Mouse (Mus musculus) liver, embryonic 14.5 days (tissue): ENCODE results near the gene Bcl9. TPM values are rescaled to one million over a fixed set of nuclear protein-coding genes. Genes with fewer than 3 reads are reported as not detected.

ENCODE experiments used
- ATAC-seq: fragments of 200-750 bp; cut with Nextera tagmentation; 2 replicates; pipeline ENCODE4 v1.8.0; 2017; ENCODE audit warnings: moderate number of reproducible peaks, mild to moderate bottlenecking, moderate library complexity; ENCODE audit not compliant: insufficient read depth
- DNase-seq, 3 experiments: peaks; one replicate each; pipeline ENCODE4 v3.0.0-alpha.2; 2012 to 2013; ENCODE audit warnings: low read depth in 3 of 3, low spot score in 3 of 3
- H3K27ac ChIP-seq: fragments of 300-500 bp; sonication (generic); 2 replicates; pipeline ENCODE4 v1.5.1; 2014; ENCODE audit warnings: moderate library complexity, mild to moderate bottlenecking, control low read depth, inconsistent platforms
- H3K27me3 ChIP-seq: fragments of 300-500 bp; sonication (generic); 2 replicates; pipeline ENCODE4 v1.6.1; 2014; ENCODE audit warnings: mild to moderate bottlenecking, low read length, moderate library complexity; ENCODE audit not compliant: control insufficient read depth, insufficient read depth
- H3K36me3 ChIP-seq: fragments of 300-500 bp; sonication (generic); replicated peaks from 2 replicates; pipeline ENCODE4 v1.6.1; 2014; ENCODE audit warnings: low read depth; ENCODE audit not compliant: control insufficient read depth, insufficient read depth
- H3K4me1 ChIP-seq, 2 experiments: fragments of 200-500 bp in 1 of 2; fragments of 300-500 bp in 1 of 2; sonication (generic) in 1 of 2; replicated peaks; 2 replicates each; pipeline ENCODE4 v1.6.1; 2012 to 2014; ENCODE audit warnings: antibody characterized with exemption in 1 of 2, inconsistent platforms in 1 of 2, low read length in 1 of 2; ENCODE audit not compliant: control insufficient read depth in 2 of 2, insufficient read depth in 2 of 2
- H3K4me2 ChIP-seq: fragments of 300-500 bp; sonication (generic); 2 replicates; pipeline ENCODE4 v1.6.1; 2014; ENCODE audit warnings: low read depth, mild to moderate bottlenecking, control low read depth, moderate library complexity
- H3K4me3 ChIP-seq, 2 experiments: fragments of 200-500 bp in 1 of 2; fragments of 300-500 bp in 1 of 2; sonication (generic) in 1 of 2; 2 replicates each; pipeline ENCODE4 v1.5.1; 2012 to 2014; ENCODE audit warnings: low read depth in 2 of 2, low read length in 2 of 2, mild to moderate bottlenecking in 2 of 2, control low read depth in 1 of 2, inconsistent platforms in 1 of 2, moderate library complexity in 1 of 2; ENCODE audit not compliant: insufficient read depth in 1 of 2
- H3K9ac ChIP-seq: fragments of 300-500 bp; sonication (generic); replicated peaks from 2 replicates; pipeline ENCODE4 v1.6.1; 2014; ENCODE audit warnings: mild to moderate bottlenecking, control low read depth, moderate library complexity
- H3K9me3 ChIP-seq: fragments of 300-500 bp; sonication (generic); 2 replicates; pipeline ENCODE4 v1.6.1; 2016; ENCODE audit warnings: low read length, mixed read lengths; ENCODE audit not compliant: control insufficient read depth
- CTCF ChIP-seq: IDR thresholded peaks from 2 replicates; pipeline ENCODE4 v1.5.1; 2016; ENCODE audit warnings: antibody characterized with exemption, low read depth, control low read depth
- EP300 ChIP-seq: IDR thresholded peaks from 2 replicates; pipeline ENCODE4 v1.6.1; 2016; ENCODE audit warnings: antibody characterized with exemption, low read depth
- WGBS: fragments of 180-500 bp; shearing (Covaris S2); extraction: QIAGEN DNeasy Blood & Tissue Kit; methylation state at CpG from one replicate; pipeline ENCODE4 v1.1.7; 2014; ENCODE audit not compliant: insufficient replicate concordance; 5-methylcytosine and 5-hydroxymethylcytosine counted together
- polyA plus RNA-seq, 2 experiments: library from polyadenylated mRNA; depleted of rRNA in 1 of 2; stranded (reverse) in 1 of 2; unstranded in 1 of 2; fragments of >200 nt; fragmentation: Nextera tagmentation in 1 of 2; extraction: Ambion mirVana in 1 of 2; gene quantifications; 2 replicates each; pipeline versions ENCODE4 v1.2.1 to v1.2.3; 2012 to 2014

Gene Bcl9
- polyA plus RNA-seq, 2 experiments: 1.6 to 2.4 TPM

DNA sequence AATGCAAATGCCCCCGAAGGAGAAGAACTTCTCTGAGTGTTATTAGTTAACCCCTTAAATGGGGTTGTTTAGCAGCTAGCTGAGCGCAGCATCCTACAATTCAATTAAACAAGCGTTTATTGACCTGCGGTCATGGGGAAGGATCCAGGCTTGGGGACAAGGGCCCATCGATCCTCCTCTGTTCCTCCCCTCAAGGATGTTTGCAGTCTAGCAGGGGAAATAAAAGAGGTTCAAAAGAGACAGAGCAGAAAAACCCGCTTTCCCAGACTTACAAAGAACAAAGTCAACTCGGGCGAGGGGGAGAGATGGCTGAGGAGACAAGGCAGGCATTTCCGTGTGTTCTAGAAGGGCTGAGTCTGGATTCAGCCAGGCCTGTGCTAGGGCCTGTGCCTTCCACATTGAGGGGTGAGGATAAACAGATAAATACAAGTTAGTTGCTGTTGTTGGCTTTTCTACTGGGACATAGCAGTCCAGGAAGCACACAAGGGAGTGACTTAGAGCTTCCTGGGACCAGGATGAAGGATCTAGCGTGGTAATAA, 55.0 kb downstream of the Bcl9 start:
- TF ChIP-seq CTCF (no peak), EP300 (no peak)
- H3K27ac ChIP-seq: no peak overlapping the region

DNA sequence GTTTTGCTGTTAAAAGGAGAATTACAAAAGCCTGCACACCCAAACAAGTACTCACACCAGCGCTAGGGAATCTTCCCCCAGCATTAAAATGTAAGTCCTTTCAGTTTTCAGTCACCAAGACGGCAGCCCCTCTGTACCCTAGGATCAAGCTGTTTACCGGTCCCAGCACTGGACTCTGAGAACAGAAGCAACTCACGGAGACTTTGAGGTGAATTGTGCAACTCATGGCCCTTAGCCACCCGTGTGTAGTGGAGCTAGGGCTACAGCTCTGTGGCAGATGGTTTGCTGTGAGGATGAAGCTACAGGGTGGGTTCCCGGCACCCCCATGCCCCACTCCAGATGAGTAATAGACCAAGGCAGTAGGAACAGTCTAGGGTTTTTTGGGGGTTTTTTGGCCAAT, 55.9 kb downstream of the Bcl9 start:
- TF ChIP-seq EP300: no peak
- TF ChIP-seq CTCF: no peak
- Histone ChIP-seq H3K9ac (no peak overlapping the region), H3K4me2 (no peak overlapping the region), H3K4me3 (no peak overlapping the region), H3K4me1 (no peaks in the 10 kb centered on the region), H3K27ac (no peak overlapping the region), H3K36me3 (no peaks in the 10 kb centered on the region), H3K27me3 (no peaks in the 10 kb centered on the region), H3K9me3 (no peaks in the 10 kb centered on the region)
- DNase-seq (no peak), ATAC-seq (no peak)
- 59% methylated on average over 6 of the region's 6 CpGs for WGBS

More for the DNA sequence above, 55.0 kb downstream of the Bcl9 start:
- WGBS: 70% methylated on average over 10 of the region's 10 CpGs
- Histone ChIP-seq H3K9ac (no peak overlapping the region), H3K4me1 (no peaks in the 10 kb centered on the region), H3K36me3 (no peaks in the 10 kb centered on the region), H3K27me3 (no peaks in the 10 kb centered on the region), H3K4me2 (no peak overlapping the region), H3K4me3 (no peak overlapping the region), H3K9me3 (no peaks in the 10 kb centered on the region)
- no peak for DNase-seq
- ATAC-seq: no peak

DNA sequence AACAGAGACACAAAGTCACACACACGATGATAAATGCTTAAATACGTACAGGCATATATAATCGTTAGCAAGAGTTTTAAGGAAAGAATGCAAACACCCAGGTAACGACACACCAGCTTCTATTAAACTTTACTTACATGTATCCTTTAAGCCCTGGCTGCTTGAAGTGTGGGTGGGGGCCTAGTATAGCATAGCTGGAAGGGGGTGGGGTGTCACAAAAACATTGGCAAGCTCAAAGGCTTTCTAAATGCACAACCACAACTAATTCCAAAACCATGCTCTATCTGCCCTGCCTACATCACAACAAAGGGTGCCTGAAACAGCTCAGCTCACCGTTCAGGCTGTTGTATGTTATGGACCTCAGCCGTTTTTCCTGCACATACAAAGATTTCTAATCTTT, 57.9 kb downstream of the Bcl9 start:
- H3K27me3 ChIP-seq: no peaks in the 10 kb centered on the region
- no peak overlapping the region for H3K4me3 ChIP-seq
- no peaks in the 10 kb centered on the region for H3K9me3 ChIP-seq
- H3K4me2 ChIP-seq: no peak overlapping the region
- 66% methylated on average over 6 of the region's 6 CpGs for WGBS
- H3K4me1 ChIP-seq: no peaks in the 10 kb centered on the region
- DNase-seq: no peak
- no peak overlapping the region for H3K27ac ChIP-seq
- no peaks in the 10 kb centered on the region for H3K36me3 ChIP-seq
- TF ChIP-seq EP300 (no peak), CTCF (no peak)
- H3K9ac ChIP-seq: no peak overlapping the region
- ATAC-seq: no peak

DNA sequence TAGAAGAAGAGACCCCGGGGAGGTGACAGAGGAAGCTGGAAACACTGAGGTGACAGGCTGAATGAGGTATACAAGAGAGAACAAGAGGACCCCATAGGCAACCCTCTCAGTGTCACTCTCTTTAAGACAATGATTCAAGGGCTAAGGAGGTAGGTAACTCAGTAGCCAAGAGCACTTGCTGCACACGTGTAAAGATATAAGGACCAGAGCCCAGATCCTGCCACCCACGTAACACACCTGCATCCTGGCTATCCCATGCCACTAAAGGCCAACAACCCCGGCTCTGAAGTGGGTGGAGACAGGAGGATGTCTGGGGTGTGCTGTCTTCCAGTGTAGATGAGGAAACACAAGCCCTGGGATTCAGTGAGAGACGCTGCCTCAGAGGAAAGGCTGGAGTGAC, 58.4 kb downstream of the Bcl9 start:
- Histone ChIP-seq H3K4me3 (no peak overlapping the region), H3K36me3 (no peaks in the 10 kb centered on the region), H3K9ac (no peak overlapping the region), H3K9me3 (no peaks in the 10 kb centered on the region), H3K27ac (no peak overlapping the region), H3K4me1 (no peaks in the 10 kb centered on the region), H3K4me2 (no peak overlapping the region), H3K27me3 (no peaks in the 10 kb centered on the region)
- WGBS: 69% methylated on average over 5 of the region's 5 CpGs
- TF ChIP-seq EP300: no peak
- TF ChIP-seq CTCF: no peak
- ATAC-seq: no peak
- DNase-seq: no peak

DNA sequence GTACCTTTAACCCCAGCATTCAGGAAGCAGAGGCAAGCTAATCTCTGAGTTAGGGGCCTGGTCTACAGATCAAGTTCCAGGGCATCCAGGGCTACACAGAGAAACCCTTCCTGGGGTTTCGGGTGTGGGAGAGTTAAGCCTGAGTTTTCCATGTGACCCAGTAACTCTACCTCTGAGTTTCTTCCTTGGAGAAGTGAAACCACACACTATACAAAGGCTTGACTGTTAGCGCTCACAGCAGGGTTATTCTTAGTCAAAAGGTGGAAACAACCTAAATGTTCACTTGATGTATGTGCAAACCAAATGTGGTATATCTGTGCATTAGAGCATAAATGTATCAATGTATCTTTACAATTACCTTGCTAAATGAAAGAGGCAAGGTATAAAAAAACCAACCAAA, 59.2 kb downstream of the Bcl9 start:
- Histone ChIP-seq H3K4me3 (no peak overlapping the region), H3K27me3 (no peaks in the 10 kb centered on the region), H3K9me3 (no peaks in the 10 kb centered on the region), H3K27ac (no peak overlapping the region), H3K9ac (no peak overlapping the region), H3K4me1 (no peaks in the 10 kb centered on the region), H3K4me2 (no peak overlapping the region), H3K36me3 (no peaks in the 10 kb centered on the region)
- 51% methylated on average over 2 of the region's 2 CpGs for WGBS
- TF ChIP-seq CTCF (no peak), EP300 (no peak)
- ATAC-seq: no peak
- DNase-seq: no peak
